Mouse (Mus musculus): ENCODE results near the gene Gm815. TPM values are rescaled to one million over a fixed set of nuclear protein-coding genes. Genes with fewer than 3 reads are reported as not detected.

Gm815 gene
- polyA plus RNA-seq, 2 experiments, result not detected

GRCm38 (mm10) chr19:26930295-26931283 is 44.9 kb downstream of the Gm815 start:
- Histone ChIP-seq H3K36me3 (replicated peaks; ENCODE audit: control insufficient read depth, insufficient read depth, low read depth) (no peaks in the 10 kb centered on the region), H3K27me3 (ENCODE audit: control insufficient read depth, insufficient read depth, low read length) (no peaks in the 10 kb centered on the region), H3K4me2 (ENCODE audit: low read depth) (no peak overlapping the region), H3K4me1 (replicated peaks; ENCODE audit: control insufficient read depth in 2 of 2, insufficient read depth in 2 of 2, low read length in 1 of 2) (no peaks in the 10 kb centered on the region), H3K9ac (replicated peaks) (no peak overlapping the region), H3K4me3 (ENCODE audit: insufficient read depth in 1 of 2, low read depth in 2 of 2, low read length in 2 of 2) (no peak overlapping the region), H3K27ac (no peak overlapping the region), H3K9me3 (ENCODE audit: control insufficient read depth, low read length) (no peaks in the 10 kb centered on the region)
- DNase-seq (ENCODE audit: low read depth in 3 of 3, low spot score in 3 of 3), result no peak
- 44% methylated on average over 6 of the region's 6 CpGs for WGBS (ENCODE audit: insufficient replicate concordance)
- ATAC-seq (ENCODE audit: insufficient read depth), result no peak
- TF ChIP-seq CTCF (IDR thresholded peaks at IDR 0.05; ENCODE audit: low read depth), result no peak
- TF ChIP-seq EP300 (IDR thresholded peaks at IDR 0.05; ENCODE audit: low read depth), result no peak

GRCm38 (mm10) chr19:26934186-26934585 is 48.5 kb downstream of the Gm815 start:
- Histone ChIP-seq H3K9me3 (ENCODE audit: control insufficient read depth, low read length) (no peaks in the 10 kb centered on the region), H3K9ac (replicated peaks) (no peak overlapping the region), H3K4me1 (replicated peaks; ENCODE audit: control insufficient read depth in 2 of 2, insufficient read depth in 2 of 2, low read length in 1 of 2) (no peaks in the 10 kb centered on the region), H3K27ac (no peak overlapping the region), H3K4me3 (ENCODE audit: insufficient read depth in 1 of 2, low read depth in 2 of 2, low read length in 2 of 2) (no peak overlapping the region), H3K36me3 (replicated peaks; ENCODE audit: control insufficient read depth, insufficient read depth, low read depth) (no peaks in the 10 kb centered on the region), H3K4me2 (ENCODE audit: low read depth) (no peak overlapping the region), H3K27me3 (ENCODE audit: control insufficient read depth, insufficient read depth, low read length) (no peaks in the 10 kb centered on the region)
- WGBS (ENCODE audit: insufficient replicate concordance), result 39% methylated on average over 2 of the region's 2 CpGs
- DNase-seq (ENCODE audit: low read depth in 3 of 3, low spot score in 3 of 3) (no peak), ATAC-seq (ENCODE audit: insufficient read depth) (no peak)
- TF ChIP-seq CTCF (IDR thresholded peaks at IDR 0.05; ENCODE audit: low read depth) (no peak), EP300 (IDR thresholded peaks at IDR 0.05; ENCODE audit: low read depth) (no peak)
